8 mouse cellular contexts compared by ENCODE assay signal in the genomic region with DNA sequence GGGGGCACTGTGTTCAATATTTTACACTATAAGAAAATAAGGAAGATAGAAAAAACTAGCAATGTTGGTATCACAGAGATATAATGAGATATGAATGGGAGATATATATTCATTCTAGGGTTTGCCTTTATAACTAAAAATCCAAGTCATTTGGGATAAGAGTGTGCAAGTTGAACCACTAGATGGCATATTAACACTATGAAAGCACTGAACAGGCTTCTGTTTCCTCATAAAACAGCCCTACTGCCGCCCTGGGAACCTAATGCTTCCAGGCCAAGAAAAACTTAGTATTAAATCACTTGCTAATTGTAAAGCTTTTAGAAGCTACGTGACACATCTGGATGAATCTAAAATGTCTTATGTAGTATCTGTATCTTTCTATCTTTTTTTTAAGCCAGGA.
A peak's percentile ranks its signal among the peaks of the same experiment; 100 is the strongest.
DNase-seq lines count a peak whose midpoint lies in the region; ATAC-seq and TF ChIP-seq lines count a peak whose summit lies in the region.

No protein-coding gene starts in this region.

- no peak for DNase-seq in gastrocnemius, adult 2 months
- DNase-seq in gastrocnemius, postnatal 14 days, result no peak
- DNase-seq in A20 (ENCODE audit: low read depth, low spot score), result peak; percentile 52
- peak; percentile 73 for DNase-seq in embryo, embryonic 10.5 days (ENCODE audit: low spot score)
- DNase-seq in intestine, embryonic 14.5 days (ENCODE audit: low spot score), result no peak
- no peak for DNase-seq in spleen, adult 18-20 months
- no peak for DNase-seq in urinary bladder, postnatal 36 days (ENCODE audit: low spot score in 2 of 2)

- H3K9me3 ChIP-seq in intestine, embryonic 14.5 days (ENCODE audit: control insufficient read depth, low read length), result no peaks in the 10 kb centered on the region

- ATAC-seq in intestine, embryonic 14.5 days (replicated peaks; ENCODE audit: low FRiP score, low TSS enrichment, low read depth), result peak; percentile 60; the same call in 1 of the 2 replicates
- peak; percentile 71 for ATAC-seq in megakaryocyte, adult 5-6 weeks (ENCODE audit: poor library complexity, severe bottlenecking)

- no peak overlapping the region for H3K4me2 ChIP-seq in intestine, embryonic 14.5 days (ENCODE audit: low read length)

- H3K27me3 ChIP-seq in intestine, embryonic 14.5 days (replicated peaks; ENCODE audit: control insufficient read depth, insufficient read depth, low read length), result no peaks in the 10 kb centered on the region

- no peak overlapping the region for H3K4me3 ChIP-seq in gastrocnemius, adult 2 months
- H3K4me3 ChIP-seq in intestine, embryonic 14.5 days (ENCODE audit: low read depth, low read length), result no peak overlapping the region

- WGBS in intestine, embryonic 14.5 days, result 10% methylated on average over 2 of the region's 2 CpGs

- no peak overlapping the region for H3K27ac ChIP-seq in gastrocnemius, adult 2 months
- no peak overlapping the region for H3K27ac ChIP-seq in intestine, embryonic 14.5 days (ENCODE audit: low read depth)

- peak; percentile 65 for TF ChIP-seq CTCF in gastrocnemius, adult 2 months (IDR thresholded peaks at IDR 0.05)

- peaks cover 7% of the 10 kb centered on the region; the same call in 1 of the 2 replicates for H3K4me1 ChIP-seq in intestine, embryonic 14.5 days (replicated peaks; ENCODE audit: control insufficient read depth, insufficient read depth, low read length)

- H3K36me3 ChIP-seq in intestine, embryonic 14.5 days (ENCODE audit: control insufficient read depth, insufficient read depth, low read length), result no peaks in the 10 kb centered on the region

- H3K9ac ChIP-seq in intestine, embryonic 14.5 days (ENCODE audit: low read length), result no peak overlapping the region

- intact Hi-C loops in gastrocnemius, adult 2 months (cut with DNase I), result loop anchor here (5.0 kb wide), 1 partner anchor 429 kb away; no protein-coding TSS in a partner anchor
- intact Hi-C loops in gastrocnemius, postnatal 14 days (cut with DNase I; ENCODE audit: low total_unique reads), result loop anchor here (10.0 kb wide), 1 partner anchor 432 kb away; no protein-coding TSS in a partner anchor

Comparison
In these comparisons a context has a peak if more than half of its experiments do, and no peak if none do; other contexts are left out.
1. DNase-seq: peak in A20 (single experiment) and embryo, embryonic 10.5 days (single experiment); none in gastrocnemius, adult 2 months (single experiment), gastrocnemius, postnatal 14 days (single experiment), intestine, embryonic 14.5 days (single experiment), spleen, adult 18-20 months (0 of 2) and urinary bladder, postnatal 36 days (0 of 2).